ENCODE assay signal across 17 mouse cellular contexts in genomic region chr9:63923190-63923717, GRCm38 (mm10).
DNase-seq lines count a peak whose midpoint lies in the region; ATAC-seq and TF ChIP-seq lines count a peak whose summit lies in the region.
"Had no signal": no experiment of that assay in that cellular context is flagged by ENCODE, and none has a peak within 500 bp of the region (broad histone marks: within the 10 kb centered on the region; RNA-seq: fewer than 3 reads in every experiment).

No protein-coding gene starts in this region.

- 55% methylated on average over 9 of the region's 9 CpGs for WGBS in heart, embryonic 12.5 days
- WGBS in lung, embryonic 14.5 days, result 37% methylated on average over 9 of the region's 9 CpGs

- no peak for TF ChIP-seq CTCF in lung, embryonic 14.5 days (IDR thresholded peaks at IDR 0.05; ENCODE audit: low read depth)
- no peak for TF ChIP-seq CTCF in layer of hippocampus, adult 2 months (conservative IDR thresholded peaks at IDR 0.05)

- no peaks in the 10 kb centered on the region for H3K36me3 ChIP-seq in heart, embryonic 12.5 days
- H3K36me3 ChIP-seq in lung, embryonic 14.5 days (ENCODE audit: insufficient read depth), result no peaks in the 10 kb centered on the region
- H3K36me3 ChIP-seq: limb, embryonic 12.5 days; liver, embryonic 15.5 days had no signal

- H3K4me1 ChIP-seq in heart, embryonic 12.5 days (replicated peaks), result peaks cover 92% of the 10 kb centered on the region
- H3K4me1 ChIP-seq in lung, embryonic 14.5 days (ENCODE audit: insufficient read depth), result peaks cover 23% of the 10 kb centered on the region

- no peak for ATAC-seq in heart, embryonic 12.5 days (ENCODE audit: insufficient number of reproducible peaks, low FRiP score)
- ATAC-seq in lung, embryonic 14.5 days (ENCODE audit: insufficient read depth), result no peak
- ATAC-seq: inflammation-experienced regulatory T-cells, adult 6 months had no signal

- H3K4me3 ChIP-seq in heart, embryonic 12.5 days, result no peak overlapping the region
- H3K4me3 ChIP-seq in lung, embryonic 14.5 days (ENCODE audit: low read depth, low read length), result no peak overlapping the region
- H3K4me3 ChIP-seq in layer of hippocampus, adult 2 months, result no peak overlapping the region
- H3K4me3 ChIP-seq: limb, embryonic 12.5 days; liver, embryonic 15.5 days; megakaryocyte, embryonic 14.5 days had no signal

- H3K4me2 ChIP-seq in heart, embryonic 12.5 days, result no peak overlapping the region
- H3K4me2 ChIP-seq in lung, embryonic 14.5 days, result no peak overlapping the region
- H3K4me2 ChIP-seq: limb, embryonic 12.5 days; liver, embryonic 15.5 days had no signal

- peak; percentile 21 for DNase-seq in adrenal gland, postnatal 25 days
- DNase-seq in adrenal gland, adult 8-10 months, result no peak
- no peak for DNase-seq in heart, postnatal 25 days (ENCODE audit: low spot score)
- DNase-seq in lung, embryonic 14.5 days, result peak; percentile 61
- no peak for DNase-seq in lung, postnatal 25 days (ENCODE audit: low spot score)
- peak; percentile 49 for DNase-seq in MN1 (ENCODE audit: low spot score)
- DNase-seq in layer of hippocampus, adult 2 months (ENCODE audit: low spot score in 2 of 2), result no peak
- DNase-seq: cerebellum, adult 11 months; gastrocnemius, postnatal 10 days; heart, postnatal 14 days; layer of hippocampus, postnatal 36 days; thymus, adult 18-20 months had no signal

- peak overlapping the region; percentile 25; the same call in 1 of the 2 replicates for H3K27ac ChIP-seq in heart, embryonic 12.5 days (ENCODE audit: poor library complexity, severe bottlenecking)
- H3K27ac ChIP-seq in lung, embryonic 14.5 days (ENCODE audit: low read depth), result peak overlapping the region; percentile 12; the same call in 1 of the 2 replicates
- H3K27ac ChIP-seq in layer of hippocampus, adult 2 months, result no peak overlapping the region
- H3K27ac ChIP-seq: limb, embryonic 12.5 days; liver, embryonic 15.5 days had no signal

- H3K9me3 ChIP-seq in heart, embryonic 12.5 days (replicated peaks), result no peaks in the 10 kb centered on the region
- H3K9me3 ChIP-seq in lung, embryonic 14.5 days (ENCODE audit: low read depth, low read length), result no peaks in the 10 kb centered on the region
- H3K9me3 ChIP-seq: limb, embryonic 12.5 days; liver, embryonic 15.5 days had no signal

- H3K27me3 ChIP-seq in heart, embryonic 12.5 days (replicated peaks), result no peaks in the 10 kb centered on the region
- no peaks in the 10 kb centered on the region for H3K27me3 ChIP-seq in lung, embryonic 14.5 days (ENCODE audit: insufficient read depth, low read length)

- intact Hi-C loops in heart, postnatal 25 days (cut with DNase I), result no loop called here

- no peak overlapping the region for H3K9ac ChIP-seq in heart, embryonic 12.5 days
- no peak overlapping the region for H3K9ac ChIP-seq in lung, embryonic 14.5 days
- H3K9ac ChIP-seq: limb, embryonic 12.5 days; liver, embryonic 15.5 days had no signal

Comparison
In these comparisons a context has a peak if more than half of its experiments do, and no peak if none do; other contexts are left out.
1. DNase-seq: peak in adrenal gland, postnatal 25 days (single experiment), lung, embryonic 14.5 days (single experiment) and MN1 (single experiment); none in adrenal gland, adult 8-10 months (single experiment), heart, postnatal 25 days (single experiment), lung, postnatal 25 days (single experiment) and layer of hippocampus, adult 2 months (0 of 2).